Mouse (Mus musculus) CD4-positive, CD25-positive, alpha-beta regulatory T cell, adult 4 months (primary cell): Measurements from ENCODE around the gene Evx1. TPM values are rescaled to one million over a fixed set of nuclear protein-coding genes. Genes with fewer than 3 reads are reported as not detected.

Experiments
- ATAC-seq: one replicate; pipeline ENCODE4 v1.8.0; 2017
- polyA plus RNA-seq, 2 experiments: library from polyadenylated mRNA; unstranded; fragments of 100-300 nt; shearing (Covaris generic); gene quantifications; one replicate each; pipeline ENCODE4 v1.2.1; 2017

Gene Evx1
- polyA plus RNA-seq: not detected

GRCm38 (mm10) chr6:52313391-52314303 lies at the start of gene Evx1:
Gene Evx1 (plus strand): TSS chr6:52313498.
- ATAC-seq: no peak

GRCm38 (mm10) chr6:52264106-52264790 lies 49.0 kb upstream of the Evx1 start:
- no peak for ATAC-seq

- no peak for ATAC-seq
These were observed 47.9 kb upstream of the Evx1 start for GRCm38 (mm10) chr6:52265306-52265912.

GRCm38 (mm10) chr6:52265913-52266665 lies 47.2 kb upstream of the Evx1 start:
- ATAC-seq: no peak

GRCm38 (mm10) chr6:52266666-52266985 lies 46.7 kb upstream of the Evx1 start:
- no peak for ATAC-seq

GRCm38 (mm10) chr6:52267221-52267620 lies 46.1 kb upstream of the Evx1 start:
- no peak for ATAC-seq

- no peak for ATAC-seq
These were observed 45.6 kb upstream of the Evx1 start for GRCm38 (mm10) chr6:52267691-52268090.

GRCm38 (mm10) chr6:52268341-52268740 lies 45.0 kb upstream of the Evx1 start:
- ATAC-seq: no peak

- ATAC-seq: no peak
These were observed 44.5 kb upstream of the Evx1 start for GRCm38 (mm10) chr6:52268756-52269155.

- peak; percentile 78 for ATAC-seq
These were observed 42.5 kb upstream of the Evx1 start for GRCm38 (mm10) chr6:52270494-52271480.

GRCm38 (mm10) chr6:52272766-52273655 lies 40.3 kb upstream of the Evx1 start:
- no peak for ATAC-seq

GRCm38 (mm10) chr6:52273656-52274280 lies 39.5 kb upstream of the Evx1 start:
- no peak for ATAC-seq

- ATAC-seq: no peak
These were observed 38.7 kb upstream of the Evx1 start for GRCm38 (mm10) chr6:52274576-52274975.

GRCm38 (mm10) chr6:52275563-52276280 lies 37.6 kb upstream of the Evx1 start:
- ATAC-seq: no peak

GRCm38 (mm10) chr6:52276382-52276781 lies 36.9 kb upstream of the Evx1 start:
- no peak for ATAC-seq

- no peak for ATAC-seq
These were observed 36.4 kb upstream of the Evx1 start for GRCm38 (mm10) chr6:52276920-52277319.

GRCm38 (mm10) chr6:52281084-52281483 lies 32.2 kb upstream of the Evx1 start:
- no peak for ATAC-seq

- no peak for ATAC-seq
These were observed 29.4 kb upstream of the Evx1 start for GRCm38 (mm10) chr6:52283896-52284295.

GRCm38 (mm10) chr6:52290186-52290585 lies 23.1 kb upstream of the Evx1 start:
- no peak for ATAC-seq
